Mouse (Mus musculus): ENCODE measurements at regions not wholly inside any gene's neighbourhood (a gene's known extent, or its start where the extent isn't known, plus 50 kb on each side); places are given as distances from the start of the nearest gene placed in this dataset.

- no peak overlapping the region for H3K4me3 ChIP-seq (ENCODE audit: low read depth, low read length)
- ATAC-seq (ENCODE audit: insufficient number of reproducible peaks, insufficient read depth, low FRiP score, low read depth): no peak
- H3K36me3 ChIP-seq (ENCODE audit: control insufficient read depth, insufficient read depth, low read length): no peaks in the 10 kb centered on the region
- no peaks in the 10 kb centered on the region for H3K9me3 ChIP-seq (ENCODE audit: control insufficient read depth, low read depth, low read length)
- H3K27me3 ChIP-seq (ENCODE audit: control insufficient read depth, insufficient read depth, low read length): no peaks in the 10 kb centered on the region
- H3K4me2 ChIP-seq (replicated peaks; ENCODE audit: low read depth, low read length): no peak overlapping the region
- no peak overlapping the region for H3K9ac ChIP-seq (replicated peaks; ENCODE audit: low read depth, low read length)
- no peak overlapping the region for H3K27ac ChIP-seq (ENCODE audit: low read length)
- H3K4me1 ChIP-seq (ENCODE audit: control insufficient read depth, insufficient read depth, low read length): no peaks in the 10 kb centered on the region
- 87% methylated on average over 8 of the region's 8 CpGs for WGBS
Observed at GRCm38 (mm10) chr6:101075753-101076516, 242.5 kb downstream of the Ppp4r2 start.

DNA sequence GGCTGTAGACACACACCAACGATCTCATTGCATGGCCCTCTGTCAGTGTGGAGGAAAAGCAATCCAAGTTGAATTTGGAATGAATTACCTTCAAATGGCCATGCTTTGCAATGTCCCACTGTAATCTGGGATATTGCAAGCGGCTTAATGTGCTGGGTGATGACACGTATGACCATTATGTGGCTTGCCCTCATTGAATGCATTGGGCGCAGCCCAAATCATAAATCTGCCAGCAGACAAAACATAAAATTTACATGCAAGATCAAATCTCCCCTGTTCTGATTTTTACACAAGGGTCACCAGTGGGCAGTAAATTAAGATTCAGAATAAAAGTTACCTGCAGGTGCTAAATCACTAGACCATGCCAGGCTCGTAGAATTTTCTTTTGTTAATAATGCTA lies 244.9 kb downstream of the Ppp4r2 start:
- H3K4me2 ChIP-seq (replicated peaks; ENCODE audit: low read depth, low read length): no peak overlapping the region
- H3K27ac ChIP-seq (ENCODE audit: low read length): no peak overlapping the region
- H3K9ac ChIP-seq (replicated peaks; ENCODE audit: low read depth, low read length): no peak overlapping the region
- WGBS: 79% methylated on average over 5 of the region's 5 CpGs
- no peaks in the 10 kb centered on the region for H3K36me3 ChIP-seq (ENCODE audit: control insufficient read depth, insufficient read depth, low read length)
- H3K4me1 ChIP-seq (ENCODE audit: control insufficient read depth, insufficient read depth, low read length): no peaks in the 10 kb centered on the region
- no peaks in the 10 kb centered on the region for H3K9me3 ChIP-seq (ENCODE audit: control insufficient read depth, low read depth, low read length)
- H3K4me3 ChIP-seq (ENCODE audit: low read depth, low read length): no peak overlapping the region
- no peaks in the 10 kb centered on the region for H3K27me3 ChIP-seq (ENCODE audit: control insufficient read depth, insufficient read depth, low read length)
- no peak for ATAC-seq (ENCODE audit: insufficient number of reproducible peaks, insufficient read depth, low FRiP score, low read depth)

DNA sequence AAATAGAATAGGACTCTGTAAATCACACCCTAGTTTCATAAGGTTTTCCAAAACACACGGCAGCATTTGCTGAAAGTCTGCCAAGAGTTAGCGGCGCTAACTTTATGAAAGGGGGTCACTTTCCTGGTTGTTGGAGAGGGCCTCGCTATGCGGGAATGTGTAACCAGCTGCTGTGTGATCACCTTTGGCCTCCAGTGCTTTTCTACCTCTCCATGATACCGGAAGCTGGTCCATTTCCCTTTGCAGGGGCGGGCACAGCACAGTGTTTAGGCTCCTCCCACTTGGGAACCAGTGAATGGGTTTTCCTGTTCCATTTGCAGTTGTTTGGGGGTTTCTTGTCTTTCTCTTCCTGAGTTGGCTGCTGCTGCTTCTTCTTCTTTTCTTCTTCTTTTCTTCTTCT lies 250.3 kb downstream of the Ppp4r2 start:
- no peaks in the 10 kb centered on the region for H3K36me3 ChIP-seq (ENCODE audit: control insufficient read depth, insufficient read depth, low read length)
- no peaks in the 10 kb centered on the region for H3K27me3 ChIP-seq (ENCODE audit: control insufficient read depth, insufficient read depth, low read length)
- H3K4me1 ChIP-seq (ENCODE audit: control insufficient read depth, insufficient read depth, low read length): no peaks in the 10 kb centered on the region
- no peak overlapping the region for H3K9ac ChIP-seq (replicated peaks; ENCODE audit: low read depth, low read length)
- H3K4me3 ChIP-seq (ENCODE audit: low read depth, low read length): no peak overlapping the region
- ATAC-seq (ENCODE audit: insufficient number of reproducible peaks, insufficient read depth, low FRiP score, low read depth): no peak
- H3K4me2 ChIP-seq (replicated peaks; ENCODE audit: low read depth, low read length): no peak overlapping the region
- no peaks in the 10 kb centered on the region for H3K9me3 ChIP-seq (ENCODE audit: control insufficient read depth, low read depth, low read length)
- no peak overlapping the region for H3K27ac ChIP-seq (ENCODE audit: low read length)
- 35% methylated on average over 7 of the region's 7 CpGs for WGBS

GRCm38 (mm10) chr6:101092179-101092578 lies 258.8 kb downstream of the Ppp4r2 start:
- no peaks in the 10 kb centered on the region for H3K4me1 ChIP-seq (ENCODE audit: control insufficient read depth, insufficient read depth, low read length)
- ATAC-seq (ENCODE audit: insufficient number of reproducible peaks, insufficient read depth, low FRiP score, low read depth): no peak
- H3K27me3 ChIP-seq (ENCODE audit: control insufficient read depth, insufficient read depth, low read length): no peaks in the 10 kb centered on the region
- H3K36me3 ChIP-seq (ENCODE audit: control insufficient read depth, insufficient read depth, low read length): no peaks in the 10 kb centered on the region
- H3K27ac ChIP-seq (ENCODE audit: low read length): no peak overlapping the region
- WGBS: 23% methylated on average over 10 of the region's 10 CpGs
- H3K4me2 ChIP-seq (replicated peaks; ENCODE audit: low read depth, low read length): no peak overlapping the region
- H3K9me3 ChIP-seq (ENCODE audit: control insufficient read depth, low read depth, low read length): no peaks in the 10 kb centered on the region
- H3K9ac ChIP-seq (replicated peaks; ENCODE audit: low read depth, low read length): no peak overlapping the region
- H3K4me3 ChIP-seq (ENCODE audit: low read depth, low read length): no peak overlapping the region

Measured in stomach, embryonic 14.5 days (tissue).